Mouse (Mus musculus) ES-E14 (cell line): Measurements from ENCODE around the gene Gm13889.

Experiments
- CHD2 ChIP-seq: IDR thresholded peaks from 2 replicates; pipeline ENCODE4 v1.6.1; 2014; ENCODE audit warnings: mild to moderate bottlenecking, low read depth, low read length, inconsistent platforms
- HCFC1 ChIP-seq: IDR thresholded peaks from 2 replicates; pipeline ENCODE4 v1.6.1; 2012; ENCODE audit warnings: low read length, inconsistent platforms, borderline replicate concordance; ENCODE audit not compliant: insufficient read depth
- MAFK ChIP-seq: IDR thresholded peaks from 2 replicates; pipeline ENCODE4 v1.6.1; 2014; ENCODE audit warnings: mild to moderate bottlenecking, low read depth, low read length, inconsistent platforms; ENCODE audit not compliant: insufficient read depth

GRCm38 (mm10) chr2:93919093-93919492 lies 37.9 kb downstream of the Gm13889 start:
- TF ChIP-seq HCFC1 (no peak), MAFK (no peak), CHD2 (no peak)
